Mouse (Mus musculus) heart, embryonic 13.5 days (tissue): ENCODE results near the gene Piezo1. TPM values are rescaled to one million over a fixed set of nuclear protein-coding genes. Genes with fewer than 3 reads are reported as not detected.

Source experiments
- ATAC-seq: fragments of 200-750 bp; cut with Nextera tagmentation; 2 replicates; pipeline ENCODE4 v1.8.0; 2017; ENCODE audit warnings: moderate TSS enrichment; ENCODE audit not compliant: insufficient number of reproducible peaks, low FRiP score, low TSS enrichment; ENCODE audit errors: extremely low read depth
- H3K27ac ChIP-seq: fragments of 300-500 bp; sonication (generic); replicated peaks from 2 replicates; pipeline ENCODE4 v1.5.1; 2015; ENCODE audit warnings: moderate library complexity, mild to moderate bottlenecking, inconsistent platforms
- H3K27me3 ChIP-seq: fragments of 300-500 bp; sonication (generic); replicated peaks from 2 replicates; pipeline ENCODE4 v1.6.1; 2015; ENCODE audit warnings: mild to moderate bottlenecking, inconsistent platforms
- H3K36me3 ChIP-seq: fragments of 300-500 bp; sonication (generic); 2 replicates; pipeline ENCODE4 v1.6.1; 2015; ENCODE audit warnings: mild to moderate bottlenecking, inconsistent platforms
- H3K4me1 ChIP-seq: fragments of 300-500 bp; sonication (generic); 2 replicates; pipeline ENCODE4 v1.6.1; 2015; ENCODE audit warnings: inconsistent platforms
- H3K4me2 ChIP-seq: fragments of 300-500 bp; sonication (generic); 2 replicates; pipeline ENCODE4 v1.6.1; 2015; ENCODE audit warnings: inconsistent platforms, mild to moderate bottlenecking, moderate library complexity
- H3K4me3 ChIP-seq: fragments of 300-500 bp; sonication (generic); 2 replicates; pipeline ENCODE4 v1.5.1; 2015; ENCODE audit warnings: moderate library complexity, mild to moderate bottlenecking, inconsistent platforms
- H3K9ac ChIP-seq: fragments of 300-500 bp; sonication (generic); 2 replicates; pipeline ENCODE4 v1.6.1; 2015; ENCODE audit warnings: inconsistent platforms, mild to moderate bottlenecking, moderate library complexity
- H3K9me3 ChIP-seq: fragments of 300-500 bp; sonication (generic); 2 replicates; pipeline ENCODE4 v1.6.1; 2016; ENCODE audit warnings: inconsistent platforms
- WGBS: fragments of 180-500 bp; shearing (Covaris S2); methylation state at CpG from one replicate; pipeline ENCODE4 v1.1.7; 2015; ENCODE audit warnings: mixed read lengths; 5-methylcytosine and 5-hydroxymethylcytosine counted together
- polyA plus RNA-seq: library from polyadenylated mRNA; unstranded; fragments of >200 nt; fragmentation: Nextera tagmentation; extraction: Ambion mirVana; gene quantifications from 2 replicates; pipeline ENCODE4 v1.2.1, GENCODE M21; 2015

Gene Piezo1
- polyA plus RNA-seq, 1 experiment from 2014 or later: 15.4 TPM

GRCm38 (mm10) chr8:122483877-122484276 lies 67.3 kb downstream of the Piezo1 start:
- Histone ChIP-seq H3K4me3 (no peak overlapping the region), H3K4me1 (no peaks in the 10 kb centered on the region), H3K9me3 (no peaks in the 10 kb centered on the region), H3K27me3 (no peaks in the 10 kb centered on the region), H3K4me2 (no peak overlapping the region), H3K9ac (no peak overlapping the region), H3K36me3 (peaks cover 99% of the 10 kb centered on the region), H3K27ac (no peak overlapping the region)
- 97% methylated on average over 7 of the region's 7 CpGs for WGBS
- no peak for ATAC-seq

GRCm38 (mm10) chr8:122482448-122482847 lies 68.7 kb downstream of the Piezo1 start:
- Histone ChIP-seq H3K9ac (no peak overlapping the region), H3K9me3 (no peaks in the 10 kb centered on the region), H3K4me1 (no peaks in the 10 kb centered on the region), H3K4me2 (no peak overlapping the region), H3K27me3 (no peaks in the 10 kb centered on the region), H3K36me3 (peaks cover 99% of the 10 kb centered on the region), H3K27ac (no peak overlapping the region), H3K4me3 (no peak overlapping the region)
- no peak for ATAC-seq
- 92% methylated on average over 8 of the region's 8 CpGs for WGBS

GRCm38 (mm10) chr8:122475580-122476320 lies 75.4 kb downstream of the Piezo1 start, which contains the start of the genes Rnf166 and Ctu2:
TSS of gene Rnf166 (minus strand) at chr8:122476064.
TSS of gene Ctu2 (plus strand) at chr8:122476143.
- no peaks in the 10 kb centered on the region for H3K27me3 ChIP-seq
- peaks cover 25% of the 10 kb centered on the region for H3K4me1 ChIP-seq
- peak; percentile 87 for ATAC-seq
- WGBS: under 1% methylated on average over 103 of the region's 103 CpGs
- H3K4me2 ChIP-seq: peak within 1 kb of the TSS; percentile 92
- H3K9ac ChIP-seq: peak within 1 kb of the TSS; percentile 98
- peak within 1 kb of the TSS; percentile 90 for H3K27ac ChIP-seq
- H3K36me3 ChIP-seq: peaks cover 65% of the 10 kb centered on the region
- H3K4me3 ChIP-seq: peak within 1 kb of the TSS; percentile 99
- H3K9me3 ChIP-seq: no peaks in the 10 kb centered on the region

- Histone ChIP-seq H3K36me3 (peaks cover 63% of the 10 kb centered on the region), H3K4me1 (peaks cover 25% of the 10 kb centered on the region), H3K27ac (peak overlapping the region; percentile 90), H3K27me3 (no peaks in the 10 kb centered on the region), H3K9ac (peak overlapping the region; percentile 98), H3K9me3 (no peaks in the 10 kb centered on the region), H3K4me2 (peak overlapping the region; percentile 92), H3K4me3 (peak overlapping the region; percentile 99)
- 4% methylated on average over 16 of the region's 16 CpGs for WGBS
- ATAC-seq: no peak
Measured at GRCm38 (mm10) chr8:122474951-122475560, 76.1 kb downstream of the Piezo1 start.

GRCm38 (mm10) chr8:122473911-122474421 lies 77.2 kb downstream of the Piezo1 start:
- H3K9ac ChIP-seq: peak overlapping the region; percentile 98
- H3K4me1 ChIP-seq: peaks cover 25% of the 10 kb centered on the region
- WGBS: 79% methylated on average over 8 of the region's 8 CpGs
- no peaks in the 10 kb centered on the region for H3K27me3 ChIP-seq
- H3K36me3 ChIP-seq: peaks cover 63% of the 10 kb centered on the region
- H3K4me2 ChIP-seq: peak overlapping the region; percentile 92
- peak overlapping the region; percentile 99; the same call in 1 of the 2 replicates for H3K4me3 ChIP-seq
- no peaks in the 10 kb centered on the region for H3K9me3 ChIP-seq
- 0 out of 2 replicates have a peak overlapping the region, but pooled peaks have one; percentile 90 for H3K27ac ChIP-seq
- ATAC-seq: no peak

- 81% methylated on average over 5 of the region's 5 CpGs for WGBS
- Histone ChIP-seq H3K9ac (no peak overlapping the region), H3K36me3 (peaks cover 80% of the 10 kb centered on the region), H3K4me2 (no peak overlapping the region), H3K4me1 (peaks cover 16% of the 10 kb centered on the region), H3K4me3 (no peak overlapping the region), H3K27me3 (no peaks in the 10 kb centered on the region), H3K27ac (no peak overlapping the region), H3K9me3 (no peaks in the 10 kb centered on the region)
- ATAC-seq: no peak
Measured at GRCm38 (mm10) chr8:122470691-122471090, 80.4 kb downstream of the Piezo1 start.

- Histone ChIP-seq H3K4me2 (no peak overlapping the region), H3K4me3 (no peak overlapping the region), H3K9me3 (no peaks in the 10 kb centered on the region), H3K27ac (no peak overlapping the region), H3K36me3 (peaks cover 87% of the 10 kb centered on the region), H3K9ac (no peak overlapping the region), H3K4me1 (peaks cover 16% of the 10 kb centered on the region), H3K27me3 (no peaks in the 10 kb centered on the region)
- WGBS: 87% methylated on average over 10 of the region's 10 CpGs
- ATAC-seq: no peak
Measured at GRCm38 (mm10) chr8:122469965-122470364, 81.2 kb downstream of the Piezo1 start.

- ATAC-seq: no peak
- no peaks in the 10 kb centered on the region for H3K27me3 ChIP-seq
- peaks cover 87% of the 10 kb centered on the region for H3K36me3 ChIP-seq
- no peak overlapping the region for H3K4me2 ChIP-seq
- no peak overlapping the region for H3K27ac ChIP-seq
- no peak overlapping the region for H3K9ac ChIP-seq
- no peak overlapping the region for H3K4me3 ChIP-seq
- no peaks in the 10 kb centered on the region for H3K9me3 ChIP-seq
- WGBS: 58% methylated on average over 6 of the region's 6 CpGs
- H3K4me1 ChIP-seq: peaks cover 16% of the 10 kb centered on the region
Measured at GRCm38 (mm10) chr8:122469407-122469806, 81.7 kb downstream of the Piezo1 start.

- Histone ChIP-seq H3K27ac (no peak overlapping the region), H3K4me1 (peaks cover 25% of the 10 kb centered on the region), H3K27me3 (no peaks in the 10 kb centered on the region), H3K9me3 (no peaks in the 10 kb centered on the region), H3K4me2 (no peak overlapping the region), H3K36me3 (peaks cover 73% of the 10 kb centered on the region), H3K4me3 (no peak overlapping the region), H3K9ac (no peak overlapping the region)
- ATAC-seq: no peak
- WGBS: 89% methylated on average over 13 of the region's 13 CpGs
Measured at GRCm38 (mm10) chr8:122467816-122468215, 83.3 kb downstream of the Piezo1 start.

- peaks cover 52% of the 10 kb centered on the region for H3K4me1 ChIP-seq
- H3K9me3 ChIP-seq: no peaks in the 10 kb centered on the region
- H3K4me2 ChIP-seq: no peak overlapping the region
- peaks cover 50% of the 10 kb centered on the region for H3K36me3 ChIP-seq
- no peak overlapping the region for H3K9ac ChIP-seq
- ATAC-seq: no peak
- WGBS: 59% methylated on average over 7 of the region's 7 CpGs
- no peak overlapping the region for H3K4me3 ChIP-seq
- peaks cover 26% of the 10 kb centered on the region for H3K27me3 ChIP-seq
- H3K27ac ChIP-seq: no peak overlapping the region
Measured at GRCm38 (mm10) chr8:122464985-122465384, 86.1 kb downstream of the Piezo1 start.
